ENCODE assay signal across 8 mouse cellular contexts in genomic region chr2:157133769-157134478, GRCm38 (mm10). TPM values are rescaled to one million over a fixed set of nuclear protein-coding genes. Genes with fewer than 3 reads are reported as not detected.
DNase-seq lines count a peak whose midpoint lies in the region; ATAC-seq and TF ChIP-seq lines count a peak whose summit lies in the region.

No protein-coding gene starts in this region.

- peak overlapping the region; percentile 76 for H3K9ac ChIP-seq in forebrain, embryonic 14.5 days (ENCODE audit: low read length)
- peak overlapping the region; percentile 90 for H3K9ac ChIP-seq in liver, embryonic 13.5 days
- peak overlapping the region; percentile 52 for H3K9ac ChIP-seq in stomach, embryonic 15.5 days

- no peaks in the 10 kb centered on the region for H3K9me3 ChIP-seq in forebrain, embryonic 14.5 days (replicated peaks; ENCODE audit: control insufficient read depth, low read length)
- no peaks in the 10 kb centered on the region for H3K9me3 ChIP-seq in liver, embryonic 13.5 days (replicated peaks)
- H3K9me3 ChIP-seq in stomach, embryonic 15.5 days, result no peaks in the 10 kb centered on the region

- H3K36me3 ChIP-seq in C2C12 (ENCODE audit: control insufficient read depth, insufficient read depth), result peaks cover 6% of the 10 kb centered on the region
- no peaks in the 10 kb centered on the region for H3K36me3 ChIP-seq in forebrain, embryonic 14.5 days (ENCODE audit: control insufficient read depth, insufficient read depth, low read length)
- H3K36me3 ChIP-seq in liver, embryonic 13.5 days, result no peaks in the 10 kb centered on the region
- H3K36me3 ChIP-seq in stomach, embryonic 15.5 days, result no peaks in the 10 kb centered on the region

- peak overlapping the region; percentile 87 for H3K4me3 ChIP-seq in C2C12 (ENCODE audit: insufficient read depth, poor library complexity, severe bottlenecking)
- peak overlapping the region; percentile 66 for H3K4me3 ChIP-seq in forebrain, embryonic 14.5 days (ENCODE audit: low read depth, low read length)
- H3K4me3 ChIP-seq in liver, embryonic 13.5 days (replicated peaks), result peak overlapping the region; percentile 79
- H3K4me3 ChIP-seq in stomach, embryonic 15.5 days (replicated peaks), result peak overlapping the region; percentile 76

- peaks cover 50% of the 10 kb centered on the region for H3K79me2 ChIP-seq in C2C12 (ENCODE audit: control insufficient read depth, insufficient read depth)

- no peak for ATAC-seq in forebrain, embryonic 14.5 days
- no peak for ATAC-seq in liver, embryonic 13.5 days (ENCODE audit: low read depth)
- ATAC-seq in stomach, embryonic 15.5 days (ENCODE audit: insufficient read depth, low FRiP score, low read depth), result no peak

- H3K4me2 ChIP-seq in forebrain, embryonic 14.5 days (ENCODE audit: low read length), result peak overlapping the region; percentile 94
- H3K4me2 ChIP-seq in liver, embryonic 13.5 days, result peak overlapping the region; percentile 88
- H3K4me2 ChIP-seq in stomach, embryonic 15.5 days, result peak overlapping the region; percentile 88

- H3K79me3 ChIP-seq in C2C12 (ENCODE audit: low read depth), result peaks cover 25% of the 10 kb centered on the region

- H3K4me1 ChIP-seq in forebrain, embryonic 14.5 days (ENCODE audit: control insufficient read depth, insufficient read depth, low read length), result no peaks in the 10 kb centered on the region
- peaks cover 64% of the 10 kb centered on the region for H3K4me1 ChIP-seq in liver, embryonic 13.5 days (replicated peaks)
- peaks cover 8% of the 10 kb centered on the region for H3K4me1 ChIP-seq in stomach, embryonic 15.5 days

- no peaks in the 10 kb centered on the region for H3K27me3 ChIP-seq in C2C12 (ENCODE audit: control insufficient read depth, insufficient read depth, insufficient read length)
- H3K27me3 ChIP-seq in forebrain, embryonic 14.5 days (replicated peaks; ENCODE audit: control insufficient read depth, insufficient read depth, low read length), result no peaks in the 10 kb centered on the region
- no peaks in the 10 kb centered on the region for H3K27me3 ChIP-seq in liver, embryonic 13.5 days
- no peaks in the 10 kb centered on the region for H3K27me3 ChIP-seq in stomach, embryonic 15.5 days (replicated peaks)

- TF ChIP-seq CTCF in C2C12 (IDR thresholded peaks at IDR 0.05; ENCODE audit: control insufficient read depth, insufficient read depth, insufficient read length), result no peak

- peak overlapping the region; percentile 84 for H3ac ChIP-seq in C2C12 (ENCODE audit: control insufficient read depth, insufficient read length, low read depth)

- 15% methylated on average over 11 of the region's 11 CpGs for WGBS in forebrain, embryonic 14.5 days
- WGBS in liver, embryonic 13.5 days (ENCODE audit: insufficient replicate concordance), result 8% methylated on average over 11 of the region's 11 CpGs
- 15% methylated on average over 11 of the region's 11 CpGs for WGBS in stomach, embryonic 15.5 days

- no peak overlapping the region for H3K27ac ChIP-seq in forebrain, embryonic 14.5 days (ENCODE audit: low read depth, low read length)
- H3K27ac ChIP-seq in liver, embryonic 13.5 days, result peak overlapping the region; percentile 87
- peak overlapping the region; percentile 80 for H3K27ac ChIP-seq in stomach, embryonic 15.5 days

- DNase-seq in embryo, embryonic 10.5 days (ENCODE audit: low spot score), result peak; percentile 26
- DNase-seq in embryo, embryonic 10 days (ENCODE audit: low spot score), result no peak
- DNase-seq in forebrain, embryonic 14.5 days (ENCODE audit: low spot score), result peak; percentile 2
- DNase-seq in liver, embryonic 13.5 days, result no peak
- DNase-seq in right cerebral cortex, postnatal 36 days (ENCODE audit: low spot score in 2 of 2), result no peak
- no peak for DNase-seq in cerebellum, adult 18-20 months

TF ChIP-seq in C2C12, 6 proteins besides CTCF, POLR2A, EP300 and RAD21:
- TF ChIP-seq MYOG (IDR thresholded peaks at IDR 0.05; ENCODE audit: control insufficient read depth, extremely low read depth, insufficient read length) (no peak), CEBPB (IDR thresholded peaks at IDR 0.05; ENCODE audit: low read depth) (no peak), MYOD1 (IDR thresholded peaks at IDR 0.05; ENCODE audit: control insufficient read depth, insufficient read length, low read depth) (no peak), FOSL1 (IDR thresholded peaks at IDR 0.05; ENCODE audit: insufficient read depth, low read length, poor library complexity, severe bottlenecking) (no peak), USF1 (IDR thresholded peaks at IDR 0.05; ENCODE audit: low read depth) (no peak)

RNA-seq across cellular contexts. Expression of gene Samhd1, which starts 1.1 kb away (rescaled TPM):
- 30.2 TPM for polyA plus RNA-seq in C2C12 (2012; fragmentation: generic; extraction: Trizol)
- polyA plus RNA-seq in forebrain, embryonic 14.5 days (2014; fragmentation: Nextera tagmentation; extraction: Ambion mirVana), result 13.6 and 15.6 TPM in 2 replicates
- polyA plus RNA-seq in liver, embryonic 13.5 days (2015; fragmentation: Nextera tagmentation; extraction: Ambion mirVana), result 19.4 and 21.5 TPM in 2 replicates
- 27.1 and 28.9 TPM in 2 replicates for polyA plus RNA-seq in stomach, embryonic 15.5 days (2015; fragmentation: Nextera tagmentation; extraction: Ambion mirVana)

RNA-seq across cellular contexts. Expression of gene Tldc2, which starts 47.1 kb away (rescaled TPM):
- polyA plus RNA-seq in C2C12 (2012; fragmentation: generic; extraction: Trizol), result not detected
- polyA plus RNA-seq in forebrain, embryonic 14.5 days (2014; fragmentation: Nextera tagmentation; extraction: Ambion mirVana), result not detected in 2 replicates
- polyA plus RNA-seq in liver, embryonic 13.5 days (2015; fragmentation: Nextera tagmentation; extraction: Ambion mirVana), result not detected in 2 replicates
- not detected in 2 replicates for polyA plus RNA-seq in stomach, embryonic 15.5 days (2015; fragmentation: Nextera tagmentation; extraction: Ambion mirVana)

RNA-seq across cellular contexts. Expression of gene Soga1, which starts 54.9 kb away (rescaled TPM):
- polyA plus RNA-seq in C2C12 (2012; fragmentation: generic; extraction: Trizol), result 13.9 TPM
- polyA plus RNA-seq in forebrain, embryonic 14.5 days (2014; fragmentation: Nextera tagmentation; extraction: Ambion mirVana), result 5.9 and 8.1 TPM in 2 replicates
- polyA plus RNA-seq in liver, embryonic 13.5 days (2015; fragmentation: Nextera tagmentation; extraction: Ambion mirVana), result 1.7 and 1.8 TPM in 2 replicates
- polyA plus RNA-seq in stomach, embryonic 15.5 days (2015; fragmentation: Nextera tagmentation; extraction: Ambion mirVana), result 3.6 and 4.2 TPM in 2 replicates

Comparison
In these comparisons a context has a peak if more than half of its experiments do, and no peak if none do; other contexts are left out.
1. DNase-seq: peak in embryo, embryonic 10.5 days (single experiment) and forebrain, embryonic 14.5 days (single experiment); none in embryo, embryonic 10 days (single experiment), liver, embryonic 13.5 days (single experiment), right cerebral cortex, postnatal 36 days (0 of 2) and cerebellum, adult 18-20 months (0 of 2).
2. Peak in every context shown above with its lines, with median percentiles within 50 percentile points of each other: H3K4me3 ChIP-seq, H3K4me2 ChIP-seq and H3K9ac ChIP-seq.